Mouse (Mus musculus) myocyte (in vitro differentiated cells): Measurements from ENCODE around the gene Tmprss4. TPM values are rescaled to one million over a fixed set of nuclear protein-coding genes. Genes with fewer than 3 reads are reported as not detected.

Source experiments
- H3K27me3 ChIP-seq: one replicate; pipeline ENCODE4 v1.6.1; 2011; ENCODE audit not compliant: control insufficient read depth, insufficient read depth, insufficient read length
- H3K36me3 ChIP-seq: one replicate; pipeline ENCODE4 v1.6.1; 2011; ENCODE audit not compliant: control insufficient read depth, insufficient read depth
- H3K4me2 ChIP-seq: one replicate; pipeline ENCODE4 v1.6.1; 2011; ENCODE audit warnings: low read depth, control low read depth
- H3K4me3 ChIP-seq: one replicate; pipeline ENCODE4 v1.5.1; 2011; ENCODE audit warnings: mild to moderate bottlenecking, control low read depth, moderate library complexity
- H3K79me2 ChIP-seq: one replicate; pipeline ENCODE4 v1.6.1; 2011; ENCODE audit not compliant: control insufficient read depth, insufficient read depth
- H3ac ChIP-seq: one replicate; pipeline ENCODE4 v1.6.1; 2011; ENCODE audit not compliant: control insufficient read depth, insufficient read length
- CEBPB ChIP-seq: IDR thresholded peaks from 2 replicates; pipeline ENCODE4 v1.6.1; 2011; ENCODE audit warnings: mild to moderate bottlenecking, moderate library complexity; ENCODE audit not compliant: poor library complexity, insufficient read depth, severe bottlenecking
- E2F4 ChIP-seq: IDR thresholded peaks from one replicate; pipeline ENCODE4 v1.6.1; 2011; ENCODE audit warnings: mild to moderate bottlenecking, control low read depth, moderate library complexity; ENCODE audit not compliant: insufficient read depth
- MAX ChIP-seq: IDR thresholded peaks from one replicate; pipeline ENCODE4 v1.6.1; 2011; ENCODE audit warnings: low read depth, mild to moderate bottlenecking, control low read depth
- MYOD1 ChIP-seq, 3 experiments: IDR thresholded peaks; one replicate each; pipeline ENCODE4 v1.6.1; 2011; ENCODE audit warnings: control low read depth in 2 of 3, low read depth in 2 of 3, mild to moderate bottlenecking in 2 of 3, moderate library complexity in 1 of 3; ENCODE audit not compliant: insufficient read length in 2 of 3, control insufficient read depth in 1 of 3
- MYOG ChIP-seq, 3 experiments: IDR thresholded peaks; one replicate each; pipeline ENCODE4 v1.6.1; 2011; ENCODE audit warnings: control low read depth in 2 of 3, low read depth in 2 of 3, mild to moderate bottlenecking in 2 of 3; ENCODE audit not compliant: insufficient read length in 2 of 3, control insufficient read depth in 1 of 3, insufficient read depth in 1 of 3
- POLR2A ChIP-seq: IDR thresholded peaks from one replicate; pipeline ENCODE4 v1.6.1; 2011; ENCODE audit warnings: low read depth, mild to moderate bottlenecking, control low read depth, moderate library complexity; ENCODE audit not compliant: insufficient read length
- POLR2AphosphoS2 ChIP-seq: IDR thresholded peaks from one replicate; pipeline ENCODE4 v1.6.1; 2011; ENCODE audit warnings: low read depth, control low read depth; ENCODE audit not compliant: insufficient read length
- REST ChIP-seq: IDR thresholded peaks from one replicate; pipeline ENCODE4 v1.6.1; 2011; ENCODE audit warnings: mild to moderate bottlenecking, control low read depth, moderate library complexity; ENCODE audit not compliant: insufficient read depth, insufficient read length
- SRF ChIP-seq: IDR thresholded peaks from one replicate; pipeline ENCODE4 v1.6.1; 2011; ENCODE audit warnings: low read depth; ENCODE audit not compliant: control insufficient read depth, insufficient read length
- TCF12 ChIP-seq: IDR thresholded peaks from one replicate; pipeline ENCODE4 v1.6.1; 2011; ENCODE audit warnings: mild to moderate bottlenecking, control low read depth; ENCODE audit not compliant: poor library complexity, insufficient read depth, severe bottlenecking
- TCF3 ChIP-seq: IDR thresholded peaks from one replicate; pipeline ENCODE4 v1.6.1; 2011; ENCODE audit warnings: low read depth, control low read depth; ENCODE audit not compliant: insufficient read length
- USF1 ChIP-seq: IDR thresholded peaks from one replicate; pipeline ENCODE4 v1.6.1; 2011; ENCODE audit warnings: low read depth, mild to moderate bottlenecking, control low read depth, moderate library complexity
- polyA plus RNA-seq: library from polyadenylated mRNA; unstranded; fragments of >200 nt; fragmentation: generic; extraction: Trizol; gene quantifications from one replicate; pipeline ENCODE4 v1.2.1, GENCODE M21; 2012; ENCODE audit warnings: missing spikeins

Gene Tmprss4
- polyA plus RNA-seq, 1 experiment = not detected

- no peak overlapping the region for H3K4me3 ChIP-seq
- no peaks in the 10 kb centered on the region for H3K79me2 ChIP-seq
- no peak overlapping the region for H3ac ChIP-seq
- peaks cover 79% of the 10 kb centered on the region for H3K27me3 ChIP-seq
- no peak for TF ChIP-seq SRF
- no peak for TF ChIP-seq MAX
- no peak for TF ChIP-seq REST
- TF ChIP-seq TCF3 = no peak
- TF ChIP-seq POLR2A = no peak
- no peak for TF ChIP-seq MYOG (IDR thresholded peaks at IDR 0.05; ENCODE audit: control insufficient read depth in 1 of 3, insufficient read depth in 1 of 3, insufficient read length in 2 of 3, low read depth in 2 of 3)
- TF ChIP-seq MYOD1 (IDR thresholded peaks at IDR 0.05; ENCODE audit: control insufficient read depth in 1 of 3, insufficient read length in 2 of 3, low read depth in 2 of 3) = no peak
- no peak for TF ChIP-seq USF1
- TF ChIP-seq E2F4 = no peak
- no peak for TF ChIP-seq CEBPB
- TF ChIP-seq TCF12 = no peak
- TF ChIP-seq POLR2AphosphoS2 = no peak
- no peak overlapping the region for H3K4me2 ChIP-seq
- no peaks in the 10 kb centered on the region for H3K36me3 ChIP-seq
Observed at GRCm38 (mm10) chr9:45145533-45146266, 58.2 kb downstream of the Tmprss4 start.

DNA sequence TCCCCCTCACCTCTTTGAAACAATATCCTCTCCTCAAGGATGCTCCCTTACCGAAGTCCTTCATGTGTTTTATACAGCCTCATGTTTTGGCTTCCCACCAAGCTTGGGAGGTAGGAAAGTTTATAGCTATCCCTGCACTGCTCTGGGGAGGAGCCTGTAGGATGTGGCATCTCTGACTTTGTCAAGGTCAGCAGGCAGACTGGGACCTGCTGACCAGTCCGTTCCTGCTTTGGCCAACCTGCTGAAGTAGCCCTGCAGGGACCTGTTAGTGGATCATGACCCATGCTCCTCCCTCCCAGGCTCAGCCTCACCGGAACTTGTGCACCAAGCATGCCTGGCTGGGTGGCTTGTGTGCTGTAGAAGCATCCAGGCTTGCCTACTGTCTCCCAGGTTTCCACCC lies 61.2 kb downstream of the Tmprss4 start:
- Histone ChIP-seq H3K36me3 (no peaks in the 10 kb centered on the region), H3ac (no peak overlapping the region), H3K4me3 (no peak overlapping the region), H3K27me3 (peaks cover 80% of the 10 kb centered on the region), H3K79me2 (no peaks in the 10 kb centered on the region), H3K4me2 (no peak overlapping the region)
- TF ChIP-seq POLR2A (no peak), MAX (no peak), REST (no peak), USF1 (no peak), SRF (no peak), MYOD1 (IDR thresholded peaks at IDR 0.05; ENCODE audit: control insufficient read depth in 1 of 3, insufficient read length in 2 of 3, low read depth in 2 of 3) (no peak), POLR2AphosphoS2 (no peak), TCF3 (no peak), MYOG (IDR thresholded peaks at IDR 0.05; ENCODE audit: control insufficient read depth in 1 of 3, insufficient read depth in 1 of 3, insufficient read length in 2 of 3, low read depth in 2 of 3) (no peak), CEBPB (no peak)

DNA sequence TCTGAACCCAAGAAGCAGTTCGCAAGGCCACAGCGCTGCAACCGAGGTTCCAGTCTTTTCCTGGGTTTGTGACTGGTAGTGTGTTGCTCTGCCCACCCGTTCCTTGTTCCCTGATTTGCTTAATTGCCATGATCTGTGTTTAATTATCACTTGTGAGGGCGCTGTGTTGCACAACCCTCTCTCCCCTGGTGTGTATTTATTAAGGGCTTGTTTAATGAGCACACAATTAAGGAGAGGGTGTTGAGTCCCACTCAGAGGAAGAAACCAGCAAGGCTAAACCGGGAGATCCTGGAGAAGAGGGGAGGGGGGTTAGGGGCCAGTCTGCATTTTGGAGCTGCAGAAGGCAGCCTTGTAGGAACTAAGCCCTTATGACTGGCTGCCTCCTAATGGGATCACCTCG lies 62.9 kb downstream of the Tmprss4 start:
- H3K27me3 ChIP-seq = peaks cover 92% of the 10 kb centered on the region
- H3K36me3 ChIP-seq = no peaks in the 10 kb centered on the region
- no peak overlapping the region for H3ac ChIP-seq
- H3K4me2 ChIP-seq = no peak overlapping the region
- no peak overlapping the region for H3K4me3 ChIP-seq
- no peak for TF ChIP-seq E2F4
- TF ChIP-seq REST = no peak
- TF ChIP-seq TCF3 = no peak
- no peaks in the 10 kb centered on the region for H3K79me2 ChIP-seq

- Histone ChIP-seq H3K36me3 (no peaks in the 10 kb centered on the region), H3K27me3 (peaks cover 95% of the 10 kb centered on the region), H3K4me3 (no peak overlapping the region), H3K79me2 (no peaks in the 10 kb centered on the region), H3ac (no peak overlapping the region), H3K4me2 (no peak overlapping the region)
- TF ChIP-seq TCF3 = no peak
Observed at GRCm38 (mm10) chr9:45139082-45139481, 64.8 kb downstream of the Tmprss4 start.

DNA sequence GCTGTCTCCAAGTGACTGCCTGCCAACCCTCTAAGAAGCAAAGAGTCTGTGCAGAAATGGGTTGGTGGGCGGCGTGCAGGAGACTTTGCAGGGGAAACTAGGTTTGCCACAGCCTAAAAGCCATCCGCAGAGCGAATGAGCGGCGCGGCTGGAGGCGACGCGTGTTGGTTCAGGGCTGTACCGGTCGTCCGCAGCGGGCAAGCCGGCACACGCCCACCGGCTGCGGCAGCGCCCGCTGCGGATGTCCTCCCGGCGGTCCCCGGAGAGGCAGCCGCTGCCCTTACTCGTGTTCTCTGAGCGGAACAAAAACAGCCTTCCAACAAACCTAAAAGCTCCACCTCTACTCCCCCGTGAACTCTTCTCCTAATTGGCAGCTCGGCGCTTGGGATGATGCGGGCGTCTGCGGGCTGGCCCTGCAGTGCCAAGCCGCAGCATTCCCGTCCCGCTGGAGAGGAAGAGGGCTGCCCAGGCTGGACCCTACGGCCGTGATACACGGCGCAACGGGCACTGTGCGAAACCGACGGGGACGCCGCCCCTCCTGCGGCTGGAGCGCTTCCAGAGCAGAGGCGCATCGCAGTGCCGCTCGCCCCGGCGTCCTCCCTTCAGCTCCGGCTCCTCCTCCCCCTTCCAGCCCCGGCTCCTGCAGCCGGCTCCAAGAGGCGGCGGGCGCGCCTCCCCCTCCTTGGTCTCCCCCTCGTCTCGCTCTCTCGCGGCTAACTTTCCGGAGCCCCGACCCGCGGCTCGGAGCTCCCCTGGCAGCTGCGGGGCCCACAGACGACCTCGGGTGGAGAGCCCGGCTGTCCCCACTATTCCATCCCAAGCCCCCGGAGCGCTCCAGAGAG lies 65.5 kb downstream of the Tmprss4 start, which contains the start of gene Scn4b:
Scn4b (plus strand) TSS at position 205 of the 842 bp plus-strand sequence.
- TF ChIP-seq MYOD1 (IDR thresholded peaks at IDR 0.05; ENCODE audit: control insufficient read depth in 1 of 3, insufficient read length in 2 of 3, low read depth in 2 of 3) (no peak), USF1 (no peak), SRF (no peak), REST (no peak), CEBPB (no peak), MAX (no peak), TCF12 (no peak), POLR2AphosphoS2 (no peak), MYOG (IDR thresholded peaks at IDR 0.05; ENCODE audit: control insufficient read depth in 1 of 3, insufficient read depth in 1 of 3, insufficient read length in 2 of 3, low read depth in 2 of 3) (no peak), E2F4 (no peak), TCF3 (no peak), POLR2A (no peak)
- H3K36me3 ChIP-seq = no peaks in the 10 kb centered on the region
- H3K79me2 ChIP-seq = no peaks in the 10 kb centered on the region
- H3K27me3 ChIP-seq = peaks cover 93% of the 10 kb centered on the region
- no peak within 1 kb of the TSS for H3ac ChIP-seq
- H3K4me3 ChIP-seq = no peak within 1 kb of the TSS
- H3K4me2 ChIP-seq = no peak within 1 kb of the TSS
